In the genomic region with DNA sequence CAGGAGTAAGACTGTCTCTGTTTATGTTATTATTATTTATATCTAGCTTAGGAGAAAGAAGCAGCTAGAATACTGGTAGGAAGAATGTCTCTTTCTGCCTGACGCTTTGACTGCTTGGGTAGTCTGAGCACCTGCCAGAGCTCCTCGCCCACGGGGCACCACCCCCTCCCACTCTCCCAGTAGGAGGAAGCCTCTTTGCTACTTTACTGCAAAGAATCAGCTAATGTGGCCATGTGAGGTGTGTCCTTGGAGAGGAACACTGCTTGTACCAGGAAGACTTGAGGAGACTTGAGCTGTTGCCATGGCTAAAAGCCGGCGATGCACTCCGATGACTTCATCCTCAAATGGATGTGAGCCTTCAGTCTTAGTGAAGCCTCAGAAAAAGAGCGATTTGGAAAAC, we compare ENCODE assay signal across 20 mouse cellular contexts. TPM values are rescaled to one million over a fixed set of nuclear protein-coding genes. Genes with fewer than 3 reads are reported as not detected.
DNase-seq lines count a peak whose midpoint lies in the region; ATAC-seq and TF ChIP-seq lines count a peak whose summit lies in the region.
"Had no signal": no experiment of that assay in that cellular context is flagged by ENCODE, and none has a peak within 500 bp of the region (broad histone marks: within the 10 kb centered on the region; RNA-seq: fewer than 3 reads in every experiment).

No protein-coding gene starts in this region.

- no peak for TF ChIP-seq CTCF in midbrain, postnatal 0 days (IDR thresholded peaks at IDR 0.05)
- TF ChIP-seq CTCF in left cerebral cortex, adult 2 months (IDR thresholded peaks at IDR 0.05): no peak

- no peak for TF ChIP-seq POLR2A in myocyte (IDR thresholded peaks at IDR 0.05; ENCODE audit: insufficient read length, low read depth)

- H3K4me2 ChIP-seq in midbrain, postnatal 0 days (ENCODE audit: low read depth, low read length, poor library complexity, severe bottlenecking): no peak overlapping the region
- no peak overlapping the region for H3K4me2 ChIP-seq in midbrain, embryonic 13.5 days (replicated peaks)
- peak overlapping the region; percentile 25 for H3K4me2 ChIP-seq in myocyte (ENCODE audit: low read depth)
- H3K4me2 ChIP-seq: forebrain, embryonic 12.5 days; heart, embryonic 15.5 days; lung, embryonic 14.5 days had no signal

- whole genome bisulfite sequencing in midbrain, postnatal 0 days: 49% methylated on average over 7 of the region's 7 CpGs
- WGBS in midbrain, embryonic 13.5 days: 65% methylated on average over 7 of the region's 7 CpGs

- H3K9ac ChIP-seq in midbrain, postnatal 0 days (replicated peaks; ENCODE audit: low read length, poor library complexity, severe bottlenecking): no peak overlapping the region
- no peak overlapping the region for H3K9ac ChIP-seq in midbrain, embryonic 13.5 days (replicated peaks)
- H3K9ac ChIP-seq: forebrain, embryonic 12.5 days; heart, embryonic 15.5 days; lung, embryonic 14.5 days had no signal

- peak; percentile 16 for DNase-seq in midbrain, postnatal 0 days (ENCODE audit: low spot score)
- peak; percentile 49 to 52 for DNase-seq in left cerebral cortex, adult 2 months (ENCODE audit: extremely low spot score in 1 of 2, low spot score in 2 of 2)
- DNase-seq in testis, postnatal 14 days (ENCODE audit: low spot score): peak; percentile 67
- DNase-seq in embryo, embryonic 10 days (ENCODE audit: low spot score): no peak
- DNase-seq in gastrocnemius, postnatal 14 days: no peak
- DNase-seq: lung, embryonic 14.5 days; midbrain, embryonic 14.5 days had no signal

- H3K27me3 ChIP-seq in midbrain, postnatal 0 days (ENCODE audit: insufficient read depth, low read length): no peaks in the 10 kb centered on the region
- H3K27me3 ChIP-seq in midbrain, embryonic 13.5 days: no peaks in the 10 kb centered on the region
- no peaks in the 10 kb centered on the region for H3K27me3 ChIP-seq in myocyte (ENCODE audit: control insufficient read depth, insufficient read depth, insufficient read length)
- H3K27me3 ChIP-seq: forebrain, embryonic 12.5 days; heart, embryonic 15.5 days had no signal

- ATAC-seq in midbrain, postnatal 0 days (ENCODE audit: low FRiP score): peak; percentile 47
- no peak for ATAC-seq in midbrain, embryonic 13.5 days

- H3K27ac ChIP-seq in midbrain, postnatal 0 days (ENCODE audit: low read depth, low read length): no peak overlapping the region
- no peak overlapping the region for H3K27ac ChIP-seq in midbrain, embryonic 13.5 days
- peak overlapping the region; percentile 41; the same call in 1 of the 2 replicates for H3K27ac ChIP-seq in left cerebral cortex, adult 2 months
- H3K27ac ChIP-seq: forebrain, embryonic 12.5 days; heart, embryonic 15.5 days; macrophage had no signal

- no peaks in the 10 kb centered on the region for H3K36me3 ChIP-seq in midbrain, postnatal 0 days (ENCODE audit: insufficient read depth, low read length)
- no peaks in the 10 kb centered on the region for H3K36me3 ChIP-seq in midbrain, embryonic 13.5 days
- no peaks in the 10 kb centered on the region for H3K36me3 ChIP-seq in myocyte (ENCODE audit: control insufficient read depth, insufficient read depth)
- H3K36me3 ChIP-seq: forebrain, embryonic 12.5 days; heart, embryonic 15.5 days had no signal

- intact Hi-C loops in left cerebral cortex, adult 2 months (cut with DNase I): loop anchor here (5.0 to 10.0 kb wide), 3 partner anchors 218 to 375 kb away; a partner anchor contains a TSS
- intact Hi-C loops in gastrocnemius, postnatal 14 days (cut with DNase I; ENCODE audit: low total_unique reads): loop anchor here (2.0 to 10.0 kb wide), 2 partner anchors 65 to 133 kb away; no protein-coding TSS in a partner anchor

- no peaks in the 10 kb centered on the region for H3K4me1 ChIP-seq in midbrain, postnatal 0 days (ENCODE audit: insufficient read depth, low read length)
- H3K4me1 ChIP-seq in midbrain, embryonic 13.5 days (replicated peaks): no peaks in the 10 kb centered on the region
- H3K4me1 ChIP-seq: forebrain, embryonic 12.5 days had no signal

- H3K9me3 ChIP-seq in midbrain, postnatal 0 days (ENCODE audit: low read length): no peaks in the 10 kb centered on the region
- no peaks in the 10 kb centered on the region for H3K9me3 ChIP-seq in midbrain, embryonic 13.5 days
- H3K9me3 ChIP-seq: forebrain, embryonic 12.5 days; heart, embryonic 15.5 days had no signal

- H3K79me2 ChIP-seq in myocyte (ENCODE audit: control insufficient read depth, insufficient read depth): no peaks in the 10 kb centered on the region

- H3ac ChIP-seq in myocyte (ENCODE audit: control insufficient read depth, insufficient read length): no peak overlapping the region

- no peak overlapping the region for H3K4me3 ChIP-seq in midbrain, postnatal 0 days (ENCODE audit: low read depth, low read length)
- no peak overlapping the region for H3K4me3 ChIP-seq in midbrain, embryonic 13.5 days (replicated peaks)
- H3K4me3 ChIP-seq in left cerebral cortex, adult 2 months: no peak overlapping the region
- H3K4me3 ChIP-seq in myocyte: no peak overlapping the region
- H3K4me3 ChIP-seq: forebrain, embryonic 12.5 days; heart, embryonic 15.5 days had no signal

TF ChIP-seq in myocyte, 11 proteins besides CTCF, POLR2A, EP300 and RAD21:
- TF ChIP-seq MYOD1 (IDR thresholded peaks at IDR 0.05; ENCODE audit: control insufficient read depth in 1 of 3, insufficient read length in 2 of 3, low read depth in 2 of 3) (peak in 1 of 3 experiments; percentile 26), TCF3 (IDR thresholded peaks at IDR 0.05; ENCODE audit: insufficient read length, low read depth) (no peak), E2F4 (IDR thresholded peaks at IDR 0.05; ENCODE audit: insufficient read depth) (no peak), MYOG (IDR thresholded peaks at IDR 0.05; ENCODE audit: control insufficient read depth in 1 of 3, insufficient read depth in 1 of 3, insufficient read length in 2 of 3, low read depth in 2 of 3) (peak in 1 of 3 experiments; percentile 41), MAX (IDR thresholded peaks at IDR 0.05; ENCODE audit: low read depth) (no peak)

RNA-seq across cellular contexts. Expression of a gene that starts 32.6 kb away (rescaled TPM):
- 0.24 TPM in 1 of 2 replicates, not detected in the other for total RNA-seq in midbrain, postnatal 0 days (2014; rRNA removed)
- polyA plus RNA-seq in midbrain, postnatal 0 days (2015; fragmentation: Nextera tagmentation; extraction: Ambion mirVana): 0.11 and 0.52 TPM in 2 replicates
- not detected in 2 replicates for polyA plus RNA-seq in midbrain, embryonic 13.5 days (2015; fragmentation: Nextera tagmentation; extraction: Ambion mirVana)
- total RNA-seq in left cerebral cortex, adult 2 months (2021): 1 to 10 TPM; 2.6 to 2.8 TPM
- polyA plus RNA-seq in myocyte (2012; fragmentation: generic; extraction: Trizol): not detected
- total RNA-seq in gastrocnemius, postnatal 14 days (2021): not detected
- total RNA-seq: adrenal gland, postnatal 4 days; ES-E14; granulocyte monocyte progenitor cell, adult 5-6 weeks; hematopoietic stem cell, adult 5-6 weeks; liver, adult 2 months had no signal
- polyA plus RNA-seq: forebrain, embryonic 12.5 days; intestine, embryonic 14.5 days; kidney, embryonic 16.5 days; liver, adult 2 months; lung, embryonic 14.5 days; macrophage; midbrain, embryonic 14.5 days; thymus, postnatal 0 days had no signal

Comparison
In these comparisons a context has a peak if more than half of its experiments do, and no peak if none do; other contexts are left out.
1. DNase-seq: peak in midbrain, postnatal 0 days (single experiment), left cerebral cortex, adult 2 months (2 of 2) and testis, postnatal 14 days (single experiment); none in embryo, embryonic 10 days (single experiment) and gastrocnemius, postnatal 14 days (single experiment).